Mouse (Mus musculus): ENCODE data around the gene Tm9sf3.

DNA sequence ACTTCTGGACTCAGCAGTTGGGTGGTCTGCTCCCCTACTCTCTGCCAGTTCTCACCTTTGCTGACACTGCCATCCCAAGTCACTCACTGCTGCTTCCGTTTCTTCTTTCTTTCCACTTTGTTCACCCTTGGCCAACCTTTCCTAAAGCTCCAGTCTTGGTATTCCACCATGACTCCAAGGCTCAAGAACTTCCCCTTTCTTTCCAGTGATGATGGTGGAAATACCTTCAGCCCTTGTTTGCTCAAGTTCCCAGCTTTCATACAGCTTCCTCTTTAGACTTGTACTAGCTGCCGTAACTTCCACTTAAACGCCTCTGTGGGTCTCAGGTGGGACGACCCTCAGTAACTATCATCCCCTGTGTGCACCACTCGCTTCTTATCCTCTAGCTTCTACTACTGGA lies 21.8 kb downstream of the Tm9sf3 start:
- TF ChIP-seq POLR2A (IDR thresholded peaks at IDR 0.05; ENCODE audit: low read depth, low read length) (no peak), CTCF (IDR thresholded peaks at IDR 0.05; ENCODE audit: borderline replicate concordance, insufficient read depth, low read length) (no peak)
